Mouse (Mus musculus): ENCODE measurements around the gene Gtf3c2. TPM values are rescaled to one million over a fixed set of nuclear protein-coding genes. Genes with fewer than 3 reads are reported as not detected.

Gene Gtf3c2
- polyA plus RNA-seq, 2 experiments from 2014 or later: 64.6 to 66.3 TPM

DNA sequence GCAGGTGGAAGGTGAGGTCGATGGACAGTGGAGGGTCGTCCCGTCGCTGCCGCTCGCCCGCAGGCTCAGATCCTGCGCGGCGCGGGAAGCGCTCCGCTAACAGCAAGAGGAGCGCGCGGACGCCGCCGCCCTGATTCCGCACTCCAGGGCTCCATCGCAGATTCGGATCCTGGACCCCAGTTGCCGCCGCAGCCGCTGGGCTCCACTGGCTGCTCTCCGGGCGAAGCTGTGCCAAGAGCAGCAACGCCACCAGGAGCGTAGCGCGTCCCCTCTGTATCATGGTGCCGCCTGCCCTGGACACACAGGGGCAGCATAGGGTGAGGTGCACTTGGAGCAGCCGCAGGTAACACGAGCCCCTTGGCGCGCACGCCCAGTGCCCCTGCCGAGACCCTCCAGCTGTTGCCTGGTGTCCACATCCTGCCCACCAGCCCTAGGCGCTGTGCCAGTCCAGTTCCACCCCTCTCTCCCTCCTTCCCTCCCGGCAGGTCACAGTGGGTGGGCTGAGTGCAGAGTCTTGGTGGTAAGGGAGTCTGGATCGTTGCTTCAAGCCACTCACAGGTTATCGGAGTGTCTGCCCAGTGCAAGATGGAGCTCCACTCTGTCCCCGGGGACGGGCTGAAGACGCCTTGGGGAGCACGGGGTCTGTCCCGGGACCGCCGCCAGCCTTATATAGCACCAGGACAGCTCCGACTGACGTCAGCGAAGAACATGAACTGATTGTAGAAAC, 41.5 kb downstream of the Gtf3c2 start, which contains the start of gene Ucn:
Gene Ucn, minus strand, starts transcription at position 589 of the 727 bp plus-strand sequence.
- no peak for ATAC-seq

DNA sequence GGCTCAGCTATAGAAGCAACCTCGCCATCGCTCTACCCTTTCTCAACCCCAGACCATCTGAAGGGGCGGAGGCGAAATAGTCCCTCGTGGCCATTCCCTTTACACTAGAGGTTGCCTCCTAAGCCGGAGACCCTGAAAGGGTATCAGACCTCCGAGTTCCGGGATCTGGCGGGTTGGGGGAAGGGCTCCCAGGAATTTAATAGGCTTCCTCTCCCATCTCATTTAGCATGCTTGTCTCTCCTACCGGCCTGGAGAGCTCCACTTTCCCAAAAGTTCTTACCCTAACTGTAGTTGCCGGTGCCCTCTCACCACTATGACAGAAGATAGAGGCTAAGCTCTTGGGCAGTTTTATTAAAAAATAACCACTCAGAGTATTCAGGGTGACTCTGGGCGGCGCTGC, 42.3 kb downstream of the Gtf3c2 start:
- no peak for ATAC-seq

DNA sequence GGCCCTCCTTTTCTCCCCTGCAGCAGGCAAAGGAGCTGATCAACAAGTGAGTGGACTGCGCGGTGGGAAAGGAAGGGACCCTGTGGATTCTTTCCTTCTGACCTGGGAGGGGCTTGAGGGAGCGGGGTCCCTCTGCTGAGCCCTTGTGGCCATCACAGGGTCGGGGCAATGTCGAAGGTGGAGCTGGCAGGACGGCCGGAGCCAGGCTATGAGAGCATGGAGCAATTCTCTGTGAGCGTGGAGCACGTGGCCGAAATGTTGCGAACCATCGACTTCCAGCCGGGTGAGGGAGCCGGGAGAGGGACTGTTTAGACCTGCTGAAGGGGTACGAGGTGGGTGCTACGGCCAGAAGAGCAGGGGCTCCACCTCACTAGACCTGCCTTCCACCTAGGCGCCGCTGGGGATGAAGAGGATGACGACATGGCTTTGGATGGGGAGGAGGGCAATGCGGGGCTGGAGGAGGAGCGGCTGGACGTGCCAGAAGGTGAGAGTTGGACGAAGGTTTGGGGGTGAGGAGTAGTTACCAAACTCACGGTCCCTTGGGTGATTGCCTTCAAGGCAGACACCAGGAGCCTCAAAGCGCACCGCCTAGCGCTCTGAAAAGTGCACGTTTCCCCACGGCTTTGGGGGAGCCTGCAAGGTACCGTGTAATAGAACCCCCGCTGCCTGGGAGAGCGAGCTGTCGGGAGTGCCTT, 43.1 kb downstream of the Gtf3c2 start:
- ATAC-seq: no peak

DNA sequence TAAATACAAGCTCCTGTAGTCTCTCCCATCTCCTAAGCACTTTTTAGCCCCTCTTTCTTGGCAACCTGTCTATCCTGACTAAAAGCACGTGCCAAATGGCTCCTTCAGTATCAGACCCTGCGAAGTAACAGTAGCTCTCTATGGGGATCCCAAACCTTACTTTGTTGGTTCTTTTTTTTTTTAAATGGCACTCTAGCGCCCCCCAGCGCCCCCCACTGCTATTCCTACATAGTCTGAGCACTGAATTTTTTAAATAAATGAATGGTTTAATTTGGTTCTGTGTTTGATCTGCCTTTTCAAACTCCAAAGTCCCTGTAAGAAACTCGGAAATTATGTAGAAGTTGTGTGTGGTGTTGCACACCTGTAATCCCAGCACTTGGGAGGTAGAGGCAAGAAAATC, 53.9 kb downstream of the Gtf3c2 start:
- no peak for ATAC-seq

DNA sequence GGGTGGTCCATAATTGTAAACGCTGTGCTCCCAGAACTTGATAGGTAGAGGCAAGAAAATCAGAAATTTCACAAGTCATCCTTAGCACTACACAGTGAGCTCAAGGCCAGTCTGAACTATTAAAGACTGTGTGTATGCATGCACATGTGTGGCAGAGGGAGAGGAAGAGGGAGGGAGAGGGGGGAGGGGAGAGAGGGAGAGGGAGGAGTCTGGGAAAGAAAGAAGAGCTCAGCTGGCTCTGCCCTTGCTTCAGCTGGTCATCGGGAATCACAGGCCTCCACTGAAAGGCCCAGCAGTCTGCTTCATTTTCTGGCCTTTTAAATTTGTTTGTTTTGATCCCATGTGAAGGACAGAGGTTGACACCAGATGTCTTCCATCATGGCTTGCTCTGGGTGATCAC, 56.5 kb downstream of the Gtf3c2 start:
- ATAC-seq: no peak

DNA sequence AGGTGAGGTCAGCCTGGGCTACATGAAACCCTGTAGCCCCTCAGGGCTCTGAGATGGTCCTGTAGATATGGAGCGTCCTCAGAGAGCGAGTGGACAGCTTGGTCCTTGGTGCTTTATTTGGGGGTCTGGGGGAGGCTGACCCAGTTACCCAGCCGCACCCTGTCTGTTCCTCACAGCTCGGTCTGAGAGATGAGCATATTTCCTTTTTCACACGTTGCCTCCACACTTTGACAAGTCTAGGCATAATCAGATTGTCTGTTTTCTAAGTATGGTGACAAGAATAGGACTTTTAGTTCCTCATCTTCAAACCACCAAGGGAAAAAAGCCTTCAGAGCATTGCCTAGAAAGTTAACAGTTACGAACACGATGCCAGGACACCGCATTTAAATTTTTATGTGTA, 58.8 kb downstream of the Gtf3c2 start:
- no peak for ATAC-seq

DNA sequence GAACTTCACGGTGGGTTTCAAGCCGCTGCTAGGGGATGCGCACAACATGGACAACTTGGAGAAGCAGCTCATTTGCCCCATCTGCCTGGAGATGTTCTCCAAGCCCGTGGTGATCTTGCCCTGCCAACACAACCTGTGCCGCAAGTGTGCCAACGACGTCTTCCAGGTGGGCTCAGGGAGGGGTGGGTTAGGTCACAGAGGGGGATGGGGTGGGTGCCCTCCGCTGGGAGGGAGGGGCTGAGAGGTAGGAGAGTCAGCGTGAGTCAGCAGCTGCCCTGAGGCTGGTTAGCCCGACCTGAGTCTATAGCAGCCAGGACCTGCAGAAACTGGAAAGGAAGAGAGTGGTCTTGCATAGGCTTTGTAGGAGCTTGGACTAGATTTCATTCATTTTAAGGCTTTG, 63.0 kb downstream of the Gtf3c2 start:
- ATAC-seq: no peak

DNA sequence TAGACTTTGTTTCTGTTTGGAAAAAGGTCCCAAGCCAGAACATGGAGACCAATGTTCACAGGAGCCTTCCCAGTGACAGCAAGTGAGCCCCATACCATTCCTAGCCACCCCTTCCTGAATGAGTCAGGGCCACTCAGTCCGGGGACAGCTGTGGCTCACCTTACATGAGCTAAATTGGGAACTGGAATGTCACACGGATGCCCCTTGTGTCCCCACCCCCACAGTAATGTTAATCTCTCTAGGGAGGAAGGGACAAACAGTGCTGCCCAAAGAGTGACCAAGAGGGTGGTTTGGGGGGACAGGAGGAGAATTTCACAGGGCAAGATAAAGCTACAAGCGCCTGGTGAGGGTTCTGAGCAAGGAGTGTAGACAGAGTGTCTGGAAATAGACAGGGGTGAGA, 63.6 kb downstream of the Gtf3c2 start, which contains the start of gene Trim54:
Gene Trim54, plus strand, starts transcription at position 359 of the 400 bp plus-strand sequence.
- no peak for ATAC-seq

DNA sequence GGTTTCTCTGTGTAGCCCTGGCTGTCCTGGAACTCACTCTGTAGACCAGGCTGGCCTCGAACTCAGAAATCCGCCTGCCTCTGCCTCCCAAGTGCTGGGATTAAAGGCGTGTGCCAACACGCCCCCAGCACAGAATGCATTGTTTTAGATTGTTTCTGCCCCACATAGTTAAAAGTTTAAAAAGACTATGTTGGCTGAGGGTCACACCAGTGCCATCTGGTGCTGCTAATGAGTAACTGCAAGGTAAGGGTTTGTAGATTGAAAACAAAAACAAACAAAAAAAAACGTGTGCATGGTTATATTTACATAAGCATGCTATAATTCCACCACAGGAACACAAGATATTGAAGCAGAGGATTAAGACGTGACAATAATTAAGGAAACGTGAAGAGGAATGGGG, 69.2 kb downstream of the Gtf3c2 start:
- ATAC-seq: no peak

DNA sequence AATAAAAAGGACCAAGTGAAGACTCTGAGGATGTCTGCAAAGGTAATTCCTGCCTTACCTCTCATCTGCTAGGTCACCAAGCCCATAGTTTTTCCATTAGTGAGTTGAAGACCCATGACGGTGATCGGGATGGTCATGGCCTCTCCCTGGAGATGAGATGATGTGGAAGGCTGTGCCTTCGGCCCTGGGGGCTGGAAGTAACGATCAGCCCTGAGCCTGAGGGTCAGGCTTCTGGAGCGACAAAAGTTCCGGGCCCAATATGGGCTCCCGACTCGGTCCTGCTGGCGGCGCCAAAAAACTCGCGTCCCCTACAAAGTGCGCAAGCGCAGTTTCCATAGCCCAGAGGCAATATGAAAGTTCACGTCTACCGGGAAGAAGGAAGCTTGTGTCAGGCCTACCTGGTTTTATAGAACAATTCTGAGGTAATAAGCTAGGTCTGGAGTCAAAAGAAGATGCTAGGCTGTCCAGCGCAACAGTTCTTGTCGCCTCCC, 71.9 kb downstream of the Gtf3c2 start, which contains the start of gene Slc30a3:
Gene Slc30a3, minus strand, starts transcription at position 238 of the 491 bp plus-strand sequence.
- no peak for ATAC-seq

Other genes starting within 250 kb of the Gtf3c2 start
- under 1 TPM in 1 of 2 experiments, not detected in 1; 0.50 TPM for gene Cgref1, start 234.6 kb downstream of the Gtf3c2 start, polyA plus RNA-seq (2017; shearing (Covaris generic))
- gene Preb, start 219.8 kb downstream of the Gtf3c2 start, polyA plus RNA-seq (2017; shearing (Covaris generic)): 10 to 100 TPM; 60.4 to 71.0 TPM
- not detected for gene Tcf23, start 211.5 kb downstream of the Gtf3c2 start, polyA plus RNA-seq (2017; shearing (Covaris generic))
- gene Atraid, start 131.8 kb downstream of the Gtf3c2 start, polyA plus RNA-seq (2017; shearing (Covaris generic)): 10 to 100 TPM; 80.2 to 81.8 TPM
- gene Slc5a6, start 131.2 kb downstream of the Gtf3c2 start, polyA plus RNA-seq (2017; shearing (Covaris generic)): 1 to 10 TPM; 2.7 to 3.2 TPM
- 1 to 10 TPM; 5.7 to 9.7 TPM for gene Cad, start 125.4 kb downstream of the Gtf3c2 start, polyA plus RNA-seq (2017; shearing (Covaris generic))
- gene Dnajc5g, start 73.9 kb downstream of the Gtf3c2 start, polyA plus RNA-seq (2017; shearing (Covaris generic)): under 1 TPM in 1 of 2 experiments, not detected in 1; 0.28 TPM
- not detected for gene Slc30a3, start 71.9 kb downstream of the Gtf3c2 start, polyA plus RNA-seq (2017; shearing (Covaris generic))
- not detected for gene Trim54, start 63.4 kb downstream of the Gtf3c2 start, polyA plus RNA-seq (2017; shearing (Covaris generic))
- gene Ucn, start 41.3 kb downstream of the Gtf3c2 start, polyA plus RNA-seq (2017; shearing (Covaris generic)): not detected
- 10 to 100 TPM; 44.0 to 44.5 TPM for gene Mpv17, start 25.9 kb downstream of the Gtf3c2 start, polyA plus RNA-seq (2017; shearing (Covaris generic))
- 1 to 10 TPM; 1.6 to 2.3 TPM for gene Gm29609, start 233 bp downstream of the Gtf3c2 start, polyA plus RNA-seq (2017; shearing (Covaris generic))
- 100 to 1,000 TPM in 1 of 2 experiments, 10 to 100 TPM in 1; 99.1 to 123 TPM for gene Snx17, start 13.1 kb upstream of the Gtf3c2 start, polyA plus RNA-seq (2017; shearing (Covaris generic))
- 10 to 100 TPM; 37.6 to 41.9 TPM for gene Eif2b4, start 13.3 kb upstream of the Gtf3c2 start, polyA plus RNA-seq (2017; shearing (Covaris generic))
- gene Zfp513, start 22.2 kb upstream of the Gtf3c2 start, polyA plus RNA-seq (2017; shearing (Covaris generic)): 1 to 10 TPM; 2.4 to 4.4 TPM
- gene Ppm1g, start 40.5 kb upstream of the Gtf3c2 start, polyA plus RNA-seq (2017; shearing (Covaris generic)): 10 to 100 TPM; 57.8 to 69.6 TPM
- 10 to 100 TPM; 90.1 to 91.2 TPM for gene Nrbp1, start 60.7 kb upstream of the Gtf3c2 start, polyA plus RNA-seq (2017; shearing (Covaris generic))
- gene Gm9970, start 61.1 kb upstream of the Gtf3c2 start, polyA plus RNA-seq (2017; shearing (Covaris generic)): not detected
- 10 to 100 TPM; 26.6 to 35.5 TPM for gene Krtcap3, start 71.5 kb upstream of the Gtf3c2 start, polyA plus RNA-seq (2017; shearing (Covaris generic))
- 1 to 10 TPM; 2.6 to 7.2 TPM for gene Ift172, start 111.0 kb upstream of the Gtf3c2 start, polyA plus RNA-seq (2017; shearing (Covaris generic))
- not detected for gene Fndc4, start 115.9 kb upstream of the Gtf3c2 start, polyA plus RNA-seq (2017; shearing (Covaris generic))
- not detected for gene Gckr, start 117.3 kb upstream of the Gtf3c2 start, polyA plus RNA-seq (2017; shearing (Covaris generic))